Mouse (Mus musculus) c-Kit-positive CD71-positive TER-119-positive erythroid progenitor cells, embryonic 14.5 days (primary cell): Measurements from ENCODE around the gene Gm5580.
"Not testable (repeated sequence)": the region's sequence is repeated elsewhere in the genome, so short reads cannot be mapped to it uniquely, and the experiment has no call there.

Source experiments
- DNase-seq: peaks from one replicate; pipeline ENCODE4 v3.0.0-alpha.2; 2013; ENCODE audit warnings: low spot score

Gm5580 gene

DNA sequence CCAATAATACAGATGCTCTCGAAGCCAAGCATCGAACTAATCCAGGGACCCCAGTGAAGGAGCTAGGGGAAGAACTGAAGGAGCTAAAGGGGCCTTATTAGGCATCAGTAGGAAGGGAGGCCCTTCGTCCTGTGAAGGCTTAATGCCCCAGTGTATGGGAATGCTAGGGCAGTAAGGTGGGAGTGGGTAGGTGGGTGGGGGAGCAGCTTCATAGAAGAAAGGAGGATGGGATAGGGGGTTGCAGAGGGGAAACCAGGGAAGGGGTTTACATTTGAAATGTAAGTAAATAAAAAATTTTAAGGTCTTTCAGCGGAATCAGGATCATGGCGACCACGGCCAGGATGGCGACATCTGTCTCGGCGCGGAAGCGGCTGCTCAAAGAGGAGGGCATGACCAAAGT, at the start of gene Gm5580:
Gene Gm5580 (plus strand): TSS at position 301 of the 400 bp plus-strand sequence.
- not testable (repeated sequence) for DNase-seq

DNA sequence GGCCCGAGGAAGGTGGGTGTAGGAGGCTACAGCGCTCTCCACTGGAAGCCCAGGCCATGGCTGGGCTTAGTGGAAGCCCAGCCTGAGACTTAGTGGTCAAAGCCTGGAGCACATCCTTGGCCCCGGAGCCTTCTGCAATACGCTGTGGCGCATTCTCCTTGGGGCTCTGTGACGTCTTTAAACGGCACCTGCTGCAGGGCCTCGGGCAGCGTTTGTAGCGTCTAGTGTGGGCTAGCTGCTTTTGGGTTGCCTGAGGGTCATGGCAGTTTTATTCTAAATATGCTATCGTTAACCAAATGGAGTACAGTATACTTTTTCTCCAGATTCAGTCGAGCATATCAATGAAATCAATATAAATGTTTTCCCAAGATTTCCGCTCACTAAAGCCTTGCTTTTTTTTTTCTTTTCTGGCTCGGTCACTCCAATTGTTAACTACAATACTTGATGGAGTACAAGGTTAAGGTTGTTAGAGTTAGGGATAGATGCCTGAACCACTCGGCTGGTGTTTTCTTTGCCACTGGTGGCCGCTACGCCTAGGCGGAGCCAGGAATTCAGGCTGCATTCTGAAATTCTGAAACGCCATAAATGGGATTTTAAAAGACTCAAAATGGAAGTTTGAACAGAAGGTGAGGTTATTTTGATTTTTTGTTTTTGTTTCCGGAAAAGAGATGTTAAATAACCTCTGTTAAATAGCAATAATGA, 44.5 kb upstream of the Gm5580 start, which contains the start of gene Olfr212:
Gene Olfr212 (plus strand): TSS at position 215 of the 702 bp plus-strand sequence.
- DNase-seq: not testable (repeated sequence)

DNA sequence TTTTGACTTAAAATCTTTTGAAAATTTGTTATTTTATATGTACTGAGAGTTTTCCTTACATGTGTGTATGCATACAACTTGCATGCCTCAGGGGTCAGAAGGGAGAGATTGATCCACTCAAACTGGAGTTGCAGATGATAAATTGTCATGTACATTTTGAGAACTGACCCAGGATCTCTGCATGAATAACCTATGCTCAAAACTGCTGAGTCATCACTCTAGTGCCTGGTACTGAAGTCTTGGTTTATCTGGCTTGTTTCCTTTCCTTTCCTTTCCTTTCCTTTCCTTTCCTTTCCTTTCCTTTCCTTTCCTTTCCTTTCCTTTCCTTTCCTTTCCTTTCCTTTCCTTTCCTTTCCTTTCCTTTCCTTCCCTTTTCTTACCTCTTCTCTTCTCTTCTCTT, 36.1 kb upstream of the Gm5580 start:
- no peak for DNase-seq

DNA sequence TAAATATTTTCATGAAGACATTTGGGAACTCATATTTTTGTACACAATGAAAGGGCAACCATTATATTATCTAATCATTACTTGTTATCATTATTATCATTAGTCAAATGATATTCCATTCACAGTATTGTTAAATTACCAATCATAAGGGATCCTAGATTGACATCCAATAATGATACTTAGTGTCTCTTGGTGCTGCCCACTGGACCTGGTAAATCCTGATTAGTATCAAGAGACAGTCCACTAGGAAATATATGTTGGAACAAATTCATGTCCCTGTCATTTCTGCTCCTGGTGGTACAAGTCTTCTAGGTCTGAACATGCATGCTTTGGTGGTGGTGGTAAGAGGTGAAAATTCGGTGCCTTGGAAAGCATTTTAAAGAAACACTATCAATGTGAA, 12.8 kb upstream of the Gm5580 start, which contains the start of gene Olfr213:
Gene Olfr213 (plus strand): TSS at position 301 of the 400 bp plus-strand sequence.
- DNase-seq: no peak

DNA sequence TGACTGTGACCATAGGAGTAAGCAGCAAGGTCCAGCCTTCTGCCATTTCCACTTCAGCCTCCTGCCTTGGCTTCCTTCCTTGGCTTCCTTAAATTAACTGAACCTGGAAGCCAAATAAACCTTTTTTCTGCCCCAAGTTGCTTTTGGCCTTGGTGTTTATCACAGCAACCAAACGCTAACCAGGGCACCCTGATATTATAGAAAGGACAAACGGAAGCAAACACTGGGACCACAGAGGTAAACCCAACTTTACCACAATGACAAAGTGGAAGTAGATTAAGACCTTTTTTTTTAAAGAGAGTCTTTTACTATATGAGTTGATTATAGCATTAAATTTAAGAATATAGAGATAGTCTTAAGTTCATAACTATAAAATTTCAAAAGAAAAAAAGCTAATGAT, 8.4 kb upstream of the Gm5580 start:
- no peak for DNase-seq

DNA sequence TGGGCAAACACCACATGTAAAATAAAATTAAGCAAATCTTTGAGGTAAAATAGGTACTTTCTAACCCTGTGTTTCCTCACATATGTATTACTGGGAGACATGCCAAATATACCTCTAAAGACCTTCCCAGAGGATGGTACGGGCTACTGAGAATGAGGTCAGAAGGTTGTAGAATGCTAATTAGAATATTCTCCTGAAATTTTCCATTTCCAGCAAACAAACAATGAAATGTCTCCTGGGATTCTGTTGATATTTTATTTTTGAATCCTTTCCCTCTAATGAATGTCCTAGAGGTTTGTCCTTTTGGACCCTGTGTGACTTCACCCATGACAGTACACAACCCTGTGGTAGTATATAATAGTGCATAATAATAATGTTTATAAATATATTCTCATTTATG, 3.0 kb downstream of the Gm5580 start, which contains the start of gene Olfr214:
Gene Olfr214 (plus strand): TSS at position 301 of the 400 bp plus-strand sequence.
- DNase-seq: no peak

DNA sequence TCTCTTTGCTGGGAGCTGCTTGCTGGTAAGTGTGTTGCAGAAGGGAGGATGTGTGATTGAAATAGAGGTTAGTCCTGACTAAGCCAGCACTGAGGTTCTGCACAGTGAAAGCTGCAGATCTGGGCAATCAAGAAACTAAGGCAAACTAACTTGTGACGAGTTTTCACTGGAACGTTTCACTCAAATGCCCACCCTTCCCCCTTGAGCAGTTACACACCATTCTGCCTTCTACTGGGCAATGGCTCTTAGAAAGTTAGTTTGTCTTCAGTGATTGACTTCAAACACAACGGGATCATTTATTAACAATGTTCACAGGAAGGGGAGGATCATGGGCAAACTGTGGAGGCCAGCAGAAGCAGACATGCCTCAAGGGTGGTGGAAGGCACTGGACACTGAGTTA, 4.0 kb downstream of the Gm5580 start:
- DNase-seq: no peak

DNA sequence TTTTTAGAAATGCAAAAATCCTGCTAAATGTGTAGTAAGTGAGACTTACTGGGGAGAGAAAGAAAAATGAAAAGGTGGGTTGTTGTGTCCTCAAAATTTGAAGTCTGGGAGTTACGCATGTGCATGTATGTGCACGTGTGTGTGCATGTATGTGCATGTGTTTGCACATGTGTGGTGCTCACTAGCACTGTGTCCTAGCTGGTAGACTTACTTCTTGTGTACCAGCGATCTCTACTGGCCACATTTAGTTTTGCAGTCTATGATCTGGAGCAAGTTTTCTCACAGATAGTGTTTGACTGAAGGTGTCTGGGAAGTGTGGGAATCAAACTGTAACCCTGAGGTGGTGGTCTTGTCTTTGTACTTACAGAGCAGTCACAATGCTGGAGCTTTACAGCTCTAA, 18.9 kb downstream of the Gm5580 start:
- peak; percentile 37 for DNase-seq

DNA sequence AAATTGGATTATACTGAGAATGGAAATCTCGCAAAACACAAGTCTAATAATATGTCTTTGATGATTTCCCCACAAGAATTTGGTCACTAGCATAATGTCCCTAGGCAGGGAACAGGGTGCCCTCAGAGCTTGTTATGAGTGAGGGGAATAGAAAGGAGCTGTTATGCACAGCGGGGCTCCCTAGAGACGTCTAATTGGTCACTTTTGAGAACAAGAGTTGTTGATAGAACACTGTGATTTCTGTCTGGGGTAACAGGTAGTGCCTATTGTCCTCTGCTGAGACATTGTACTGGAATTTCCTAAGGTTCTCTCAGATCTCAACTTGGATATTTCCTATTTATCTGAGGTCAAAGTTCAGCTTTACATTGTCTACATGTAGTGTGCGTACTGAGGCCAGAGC, 33.2 kb downstream of the Gm5580 start, which contains the start of gene Olfr215:
Gene Olfr215 (minus strand): TSS at position 101 of the 400 bp plus-strand sequence.
- no peak for DNase-seq

DNA sequence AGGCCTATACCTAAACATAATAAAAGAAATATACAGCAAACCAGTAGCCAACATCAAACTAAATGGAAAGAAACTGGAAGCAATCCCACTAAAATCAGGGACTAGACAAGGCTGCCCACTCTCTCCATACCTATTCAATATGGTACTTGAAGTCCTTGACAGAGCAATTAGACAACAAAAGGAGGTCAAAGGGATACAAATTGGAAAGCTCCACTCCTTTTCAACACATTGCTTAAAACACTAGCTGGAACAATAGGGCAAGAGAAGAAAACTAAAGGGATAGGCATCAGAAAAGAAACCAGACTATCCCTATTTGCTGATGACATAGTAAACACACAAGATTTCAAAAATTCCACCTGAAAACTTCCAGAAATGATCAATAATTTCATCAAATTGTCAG, 50.0 kb downstream of the Gm5580 start:
- not testable (repeated sequence) for DNase-seq
